Mouse (Mus musculus): ENCODE data around the gene Prcd. TPM values are rescaled to one million over a fixed set of nuclear protein-coding genes. Genes with fewer than 3 reads are reported as not detected.

Gene Prcd
- polyA plus RNA-seq, 1 experiment from 2014 or later, result 1.5 TPM

- no peak overlapping the region; the same call in 1 of the 2 replicates for H3K27ac ChIP-seq (ENCODE audit: low read length)
Observed at GRCm38 (mm10) chr11:116624131-116624832, 29.1 kb upstream of the Prcd start.

GRCm38 (mm10) chr11:116625081-116626000 lies 28.0 kb upstream of the Prcd start:
- WGBS, result 79% methylated on average over 17 of the region's 17 CpGs
- Histone ChIP-seq H3K4me1 (ENCODE audit: insufficient read depth, low read length) (peaks cover 41% of the 10 kb centered on the region), H3K27me3 (ENCODE audit: insufficient read depth, low read length) (no peaks in the 10 kb centered on the region), H3K9ac (replicated peaks; ENCODE audit: low read length) (no peak overlapping the region), H3K36me3 (ENCODE audit: insufficient read depth, low read length) (no peaks in the 10 kb centered on the region), H3K9me3 (ENCODE audit: low read length) (no peaks in the 10 kb centered on the region), H3K4me2 (replicated peaks; ENCODE audit: low read depth, low read length) (no peak overlapping the region), H3K4me3 (ENCODE audit: low read length) (no peak overlapping the region), H3K27ac (ENCODE audit: low read length) (no peak overlapping the region)
- no peak for ATAC-seq (ENCODE audit: low FRiP score, low TSS enrichment)

More at GRCm38 (mm10) chr11:116624131-116624832, 29.1 kb upstream of the Prcd start:
- whole genome bisulfite sequencing, result 13% methylated on average over 37 of the region's 42 CpGs
- Histone ChIP-seq H3K36me3 (ENCODE audit: insufficient read depth, low read length) (no peaks in the 10 kb centered on the region), H3K9me3 (ENCODE audit: low read length) (no peaks in the 10 kb centered on the region), H3K4me3 (ENCODE audit: low read length) (peak overlapping the region; percentile 74), H3K4me2 (replicated peaks; ENCODE audit: low read depth, low read length) (peak overlapping the region; percentile 82), H3K27me3 (ENCODE audit: insufficient read depth, low read length) (no peaks in the 10 kb centered on the region), H3K4me1 (ENCODE audit: insufficient read depth, low read length) (peaks cover 46% of the 10 kb centered on the region), H3K9ac (replicated peaks; ENCODE audit: low read length) (peak overlapping the region; percentile 77)
- peak; percentile 60 for ATAC-seq (ENCODE audit: low FRiP score, low TSS enrichment)

GRCm38 (mm10) chr11:116626299-116627071 lies 26.8 kb upstream of the Prcd start, which contains the start of gene Rhbdf2:
Gene Rhbdf2 (minus strand): TSS chr11:116627019.
- no peak within 1 kb of the TSS for H3K27ac ChIP-seq (ENCODE audit: low read length)
- no peak within 1 kb of the TSS for H3K4me3 ChIP-seq (ENCODE audit: low read length)
- H3K9ac ChIP-seq (replicated peaks; ENCODE audit: low read length), result no peak within 1 kb of the TSS
- no peaks in the 10 kb centered on the region for H3K36me3 ChIP-seq (ENCODE audit: insufficient read depth, low read length)
- H3K4me1 ChIP-seq (ENCODE audit: insufficient read depth, low read length), result peaks cover 31% of the 10 kb centered on the region
- 67% methylated on average over 10 of the region's 10 CpGs for WGBS
- no peaks in the 10 kb centered on the region for H3K9me3 ChIP-seq (ENCODE audit: low read length)
- no peak within 1 kb of the TSS for H3K4me2 ChIP-seq (replicated peaks; ENCODE audit: low read depth, low read length)
- ATAC-seq (ENCODE audit: low FRiP score, low TSS enrichment), result no peak
- H3K27me3 ChIP-seq (ENCODE audit: insufficient read depth, low read length), result no peaks in the 10 kb centered on the region

- no peak overlapping the region for H3K9ac ChIP-seq (replicated peaks; ENCODE audit: low read length)
Observed at GRCm38 (mm10) chr11:116627072-116628020, 26.0 kb upstream of the Prcd start.

GRCm38 (mm10) chr11:116628712-116629111 lies 24.6 kb upstream of the Prcd start:
- Histone ChIP-seq H3K36me3 (ENCODE audit: insufficient read depth, low read length) (no peaks in the 10 kb centered on the region), H3K9me3 (ENCODE audit: low read length) (no peaks in the 10 kb centered on the region), H3K4me3 (ENCODE audit: low read length) (no peak overlapping the region), H3K27ac (ENCODE audit: low read length) (no peak overlapping the region; the same call in 1 of the 2 replicates), H3K27me3 (ENCODE audit: insufficient read depth, low read length) (no peaks in the 10 kb centered on the region), H3K4me2 (replicated peaks; ENCODE audit: low read depth, low read length) (no peak overlapping the region), H3K9ac (replicated peaks; ENCODE audit: low read length) (0 out of 2 replicates have a peak overlapping the region, but pooled peaks have one; percentile 3), H3K4me1 (ENCODE audit: insufficient read depth, low read length) (peaks cover 9% of the 10 kb centered on the region)
- 57% methylated on average over 9 of the region's 9 CpGs for WGBS
- no peak for ATAC-seq (ENCODE audit: low FRiP score, low TSS enrichment)

More at GRCm38 (mm10) chr11:116627072-116628020, 26.0 kb upstream of the Prcd start:
- peaks cover 22% of the 10 kb centered on the region for H3K4me1 ChIP-seq (ENCODE audit: insufficient read depth, low read length)
- H3K9me3 ChIP-seq (ENCODE audit: low read length), result no peaks in the 10 kb centered on the region
- ATAC-seq (ENCODE audit: low FRiP score, low TSS enrichment), result no peak
- H3K4me3 ChIP-seq (ENCODE audit: low read length), result no peak overlapping the region
- WGBS, result 37% methylated on average over 10 of the region's 10 CpGs
- H3K36me3 ChIP-seq (ENCODE audit: insufficient read depth, low read length), result no peaks in the 10 kb centered on the region
- H3K4me2 ChIP-seq (replicated peaks; ENCODE audit: low read depth, low read length), result no peak overlapping the region
- H3K27ac ChIP-seq (ENCODE audit: low read length), result no peak overlapping the region
- H3K27me3 ChIP-seq (ENCODE audit: insufficient read depth, low read length), result no peaks in the 10 kb centered on the region

GRCm38 (mm10) chr11:116629472-116629871 lies 23.9 kb upstream of the Prcd start:
- Histone ChIP-seq H3K4me2 (replicated peaks; ENCODE audit: low read depth, low read length) (no peak overlapping the region), H3K9ac (replicated peaks; ENCODE audit: low read length) (no peak overlapping the region), H3K27me3 (ENCODE audit: insufficient read depth, low read length) (no peaks in the 10 kb centered on the region), H3K9me3 (ENCODE audit: low read length) (no peaks in the 10 kb centered on the region), H3K27ac (ENCODE audit: low read length) (no peak overlapping the region), H3K4me3 (ENCODE audit: low read length) (no peak overlapping the region), H3K4me1 (ENCODE audit: insufficient read depth, low read length) (peaks cover 6% of the 10 kb centered on the region), H3K36me3 (ENCODE audit: insufficient read depth, low read length) (no peaks in the 10 kb centered on the region)
- WGBS, result 87% methylated on average over 6 of the region's 6 CpGs
- no peak for ATAC-seq (ENCODE audit: low FRiP score, low TSS enrichment)

- H3K36me3 ChIP-seq (ENCODE audit: insufficient read depth, low read length), result no peaks in the 10 kb centered on the region
- H3K4me1 ChIP-seq (ENCODE audit: insufficient read depth, low read length), result 0 out of 2 replicates have a peak, but pooled peaks cover 5% of the 10 kb centered on the region
- 34% methylated on average over 12 of the region's 12 CpGs for WGBS
- no peak overlapping the region for H3K9ac ChIP-seq (replicated peaks; ENCODE audit: low read length)
- no peak overlapping the region for H3K4me2 ChIP-seq (replicated peaks; ENCODE audit: low read depth, low read length)
- no peaks in the 10 kb centered on the region for H3K27me3 ChIP-seq (ENCODE audit: insufficient read depth, low read length)
- 0 out of 2 replicates have a peak, but pooled peaks have one; percentile 14 for ATAC-seq (ENCODE audit: low FRiP score, low TSS enrichment)
- no peak overlapping the region for H3K27ac ChIP-seq (ENCODE audit: low read length)
- H3K9me3 ChIP-seq (ENCODE audit: low read length), result no peaks in the 10 kb centered on the region
- no peak overlapping the region for H3K4me3 ChIP-seq (ENCODE audit: low read length)
Observed at GRCm38 (mm10) chr11:116630171-116630965, 23.0 kb upstream of the Prcd start.

- ATAC-seq (ENCODE audit: low FRiP score, low TSS enrichment), result no peak
- Histone ChIP-seq H3K27me3 (ENCODE audit: insufficient read depth, low read length) (no peaks in the 10 kb centered on the region), H3K27ac (ENCODE audit: low read length) (no peak overlapping the region), H3K36me3 (ENCODE audit: insufficient read depth, low read length) (no peaks in the 10 kb centered on the region), H3K9me3 (ENCODE audit: low read length) (no peaks in the 10 kb centered on the region), H3K4me1 (ENCODE audit: insufficient read depth, low read length) (0 out of 2 replicates have a peak, but pooled peaks cover 5% of the 10 kb centered on the region), H3K4me3 (ENCODE audit: low read length) (no peak overlapping the region), H3K9ac (replicated peaks; ENCODE audit: low read length) (no peak overlapping the region), H3K4me2 (replicated peaks; ENCODE audit: low read depth, low read length) (no peak overlapping the region)
- 75% methylated on average over 10 of the region's 10 CpGs for WGBS
Observed at GRCm38 (mm10) chr11:116632962-116633361, 20.4 kb upstream of the Prcd start.
